Mouse (Mus musculus) small intestine, adult 2 months (tissue): ENCODE results near the gene Mpi.

ENCODE experiments used
- CTCF ChIP-seq: fragments of 200-500 bp; IDR thresholded peaks from 2 replicates; pipeline ENCODE4 v1.5.1; 2012; ENCODE audit warnings: low read depth, mild to moderate bottlenecking, control low read depth, inconsistent platforms, low read length, moderate library complexity, mixed read lengths; ENCODE audit not compliant: insufficient replicate concordance, insufficient read length; ENCODE audit errors: extremely low read depth
- POLR2A ChIP-seq: fragments of 200-500 bp; IDR thresholded peaks from 2 replicates; pipeline ENCODE4 v1.6.1; 2012; ENCODE audit warnings: low read depth, mild to moderate bottlenecking, control low read depth, inconsistent platforms, low read length, moderate library complexity

- no peak for TF ChIP-seq CTCF
- no peak for TF ChIP-seq POLR2A
Observed at GRCm38 (mm10) chr9:57559568-57559967, 7.0 kb upstream of the Mpi start.
